Mouse (Mus musculus) forebrain, embryonic 16.5 days (tissue): ENCODE measurements around the gene Ccdc24. TPM values are rescaled to one million over a fixed set of nuclear protein-coding genes. Genes with fewer than 3 reads are reported as not detected.

ENCODE experiments used
- ATAC-seq: fragments of 200-750 bp; cut with Nextera tagmentation; 2 replicates; pipeline ENCODE4 v1.8.0; 2017; ENCODE audit warnings: mild to moderate bottlenecking, moderate library complexity
- H3K27ac ChIP-seq: fragments of 300-500 bp; sonication (generic); 2 replicates; pipeline ENCODE4 v1.5.1; 2014; ENCODE audit warnings: low read length, control low read depth
- H3K27me3 ChIP-seq: fragments of 300-500 bp; sonication (generic); replicated peaks from 2 replicates; pipeline ENCODE4 v1.6.1; 2014; ENCODE audit warnings: low read length; ENCODE audit not compliant: control insufficient read depth, insufficient read depth
- H3K36me3 ChIP-seq: fragments of 300-500 bp; sonication (generic); 2 replicates; pipeline ENCODE4 v1.6.1; 2014; ENCODE audit not compliant: control insufficient read depth, insufficient read depth
- H3K4me1 ChIP-seq: fragments of 300-500 bp; sonication (generic); replicated peaks from 2 replicates; pipeline ENCODE4 v1.6.1; 2014; ENCODE audit warnings: low read length; ENCODE audit not compliant: control insufficient read depth, insufficient read depth
- H3K4me2 ChIP-seq: fragments of 300-500 bp; sonication (generic); 2 replicates; pipeline ENCODE4 v1.6.1; 2014; ENCODE audit warnings: mild to moderate bottlenecking, low read length, control low read depth
- H3K4me3 ChIP-seq: fragments of 300-500 bp; sonication (generic); replicated peaks from 2 replicates; pipeline ENCODE4 v1.5.1; 2014; ENCODE audit warnings: mild to moderate bottlenecking, low read length, control low read depth
- H3K9ac ChIP-seq: fragments of 300-500 bp; sonication (generic); replicated peaks from 2 replicates; pipeline ENCODE4 v1.6.1; 2014; ENCODE audit warnings: low read depth, low read length, control low read depth
- H3K9me3 ChIP-seq: fragments of 300-500 bp; sonication (generic); 2 replicates; pipeline ENCODE4 v1.6.1; 2016; ENCODE audit warnings: low read length; ENCODE audit not compliant: control insufficient read depth
- WGBS: fragments of 180-500 bp; shearing (Covaris S2); extraction: QIAGEN DNeasy Blood & Tissue Kit; methylation state at CpG from one replicate; pipeline ENCODE4 v1.1.7; 2014; 5-methylcytosine and 5-hydroxymethylcytosine counted together
- polyA plus RNA-seq: library from polyadenylated mRNA; unstranded; fragments of >200 nt; fragmentation: Nextera tagmentation; extraction: Ambion mirVana; gene quantifications from 2 replicates; pipeline ENCODE4 v1.2.1, GENCODE M21; 2015

Ccdc24 gene
- 2.0 and 2.4 TPM in 2 replicates for polyA plus RNA-seq

GRCm38 (mm10) chr4:117872471-117872886, at the start of gene Ccdc24:
Gene Ccdc24 (minus strand): TSS chr4:117872557.
- no peak for ATAC-seq
- 6% methylated on average over 14 of the region's 14 CpGs for WGBS
- Histone ChIP-seq H3K27ac (no peak within 1 kb of the TSS), H3K4me1 (0 out of 2 replicates have a peak, but pooled peaks cover 2% of the 10 kb centered on the region), H3K36me3 (peaks cover 26% of the 10 kb centered on the region), H3K9ac (no peak within 1 kb of the TSS), H3K4me3 (no peak within 1 kb of the TSS), H3K9me3 (no peaks in the 10 kb centered on the region), H3K4me2 (peak within 1 kb of the TSS; percentile 18; the same call in 1 of the 2 replicates), H3K27me3 (no peaks in the 10 kb centered on the region)

GRCm38 (mm10) chr4:117921358-117921757, 49.0 kb upstream of the Ccdc24 start:
- H3K9ac ChIP-seq: no peak overlapping the region
- no peak overlapping the region for H3K4me3 ChIP-seq
- H3K4me2 ChIP-seq: no peak overlapping the region
- H3K4me1 ChIP-seq: peaks cover 1% of the 10 kb centered on the region
- no peak for ATAC-seq
- H3K36me3 ChIP-seq: no peaks in the 10 kb centered on the region
- H3K9me3 ChIP-seq: no peaks in the 10 kb centered on the region
- H3K27me3 ChIP-seq: peaks cover 8% of the 10 kb centered on the region; the same call in 1 of the 2 replicates
- 84% methylated on average over 2 of the region's 2 CpGs for WGBS
- H3K27ac ChIP-seq: no peak overlapping the region

GRCm38 (mm10) chr4:117918762-117919161, 46.4 kb upstream of the Ccdc24 start:
- WGBS: 94% methylated on average over 5 of the region's 5 CpGs
- H3K36me3 ChIP-seq: no peaks in the 10 kb centered on the region
- H3K4me1 ChIP-seq: peaks cover 13% of the 10 kb centered on the region
- no peak overlapping the region for H3K9ac ChIP-seq
- no peak overlapping the region for H3K4me2 ChIP-seq
- ATAC-seq: no peak
- no peaks in the 10 kb centered on the region for H3K27me3 ChIP-seq
- H3K27ac ChIP-seq: no peak overlapping the region
- H3K9me3 ChIP-seq: no peaks in the 10 kb centered on the region
- H3K4me3 ChIP-seq: no peak overlapping the region

GRCm38 (mm10) chr4:117918261-117918660, 45.9 kb upstream of the Ccdc24 start:
- no peak for ATAC-seq
- no peak overlapping the region for H3K9ac ChIP-seq
- 60% methylated on average over 3 of the region's 3 CpGs for WGBS
- H3K27ac ChIP-seq: no peak overlapping the region
- H3K9me3 ChIP-seq: no peaks in the 10 kb centered on the region
- no peak overlapping the region for H3K4me3 ChIP-seq
- no peaks in the 10 kb centered on the region for H3K36me3 ChIP-seq
- H3K4me1 ChIP-seq: peaks cover 18% of the 10 kb centered on the region
- no peaks in the 10 kb centered on the region for H3K27me3 ChIP-seq
- no peak overlapping the region for H3K4me2 ChIP-seq

GRCm38 (mm10) chr4:117917847-117918246, 45.5 kb upstream of the Ccdc24 start:
- no peaks in the 10 kb centered on the region for H3K27me3 ChIP-seq
- no peak overlapping the region for H3K27ac ChIP-seq
- H3K36me3 ChIP-seq: no peaks in the 10 kb centered on the region
- H3K9me3 ChIP-seq: no peaks in the 10 kb centered on the region
- H3K4me1 ChIP-seq: peaks cover 22% of the 10 kb centered on the region
- H3K9ac ChIP-seq: no peak overlapping the region
- no peak overlapping the region for H3K4me3 ChIP-seq
- 93% methylated on average over 4 of the region's 4 CpGs for WGBS
- ATAC-seq: no peak
- no peak overlapping the region for H3K4me2 ChIP-seq

GRCm38 (mm10) chr4:117917402-117917801, 45.0 kb upstream of the Ccdc24 start:
- peaks cover 26% of the 10 kb centered on the region for H3K4me1 ChIP-seq
- H3K9ac ChIP-seq: no peak overlapping the region
- no peak overlapping the region for H3K4me2 ChIP-seq
- WGBS: 90% methylated on average over 4 of the region's 4 CpGs
- H3K36me3 ChIP-seq: no peaks in the 10 kb centered on the region
- no peaks in the 10 kb centered on the region for H3K27me3 ChIP-seq
- H3K27ac ChIP-seq: no peak overlapping the region
- H3K9me3 ChIP-seq: no peaks in the 10 kb centered on the region
- no peak overlapping the region for H3K4me3 ChIP-seq
- ATAC-seq: no peak

GRCm38 (mm10) chr4:117916386-117916785, 44.0 kb upstream of the Ccdc24 start:
- WGBS: 90% methylated on average over 5 of the region's 5 CpGs
- ATAC-seq: no peak
- no peak overlapping the region for H3K4me2 ChIP-seq

GRCm38 (mm10) chr4:117915489-117916105, 43.2 kb upstream of the Ccdc24 start:
- H3K4me1 ChIP-seq: peaks cover 27% of the 10 kb centered on the region
- H3K27ac ChIP-seq: peak overlapping the region; percentile 85
- H3K9me3 ChIP-seq: no peaks in the 10 kb centered on the region
- H3K36me3 ChIP-seq: peaks cover 6% of the 10 kb centered on the region
- peak overlapping the region; percentile 100 for H3K4me2 ChIP-seq
- peak overlapping the region; percentile 75 for H3K9ac ChIP-seq
- ATAC-seq: no peak
- peak overlapping the region; percentile 86 for H3K4me3 ChIP-seq
- H3K27me3 ChIP-seq: no peaks in the 10 kb centered on the region
- 5% methylated on average over 19 of the region's 19 CpGs for WGBS

More at GRCm38 (mm10) chr4:117916386-117916785, 44.0 kb upstream of the Ccdc24 start:
- no peaks in the 10 kb centered on the region for H3K9me3 ChIP-seq
- peaks cover 27% of the 10 kb centered on the region for H3K4me1 ChIP-seq
- H3K36me3 ChIP-seq: peaks cover 5% of the 10 kb centered on the region
- no peaks in the 10 kb centered on the region for H3K27me3 ChIP-seq
- no peak overlapping the region for H3K9ac ChIP-seq
- H3K4me3 ChIP-seq: no peak overlapping the region
- H3K27ac ChIP-seq: no peak overlapping the region

GRCm38 (mm10) chr4:117914591-117915442, 42.5 kb upstream of the Ccdc24 start, which contains the start of gene Ipo13:
Gene Ipo13 (minus strand): TSS chr4:117914999.
- H3K4me3 ChIP-seq: peak within 1 kb of the TSS; percentile 86
- WGBS: under 1% methylated on average over 61 of the region's 61 CpGs
- no peaks in the 10 kb centered on the region for H3K27me3 ChIP-seq
- H3K4me1 ChIP-seq: peaks cover 33% of the 10 kb centered on the region
- H3K36me3 ChIP-seq: peaks cover 6% of the 10 kb centered on the region
- ATAC-seq: peak; percentile 97
- H3K9me3 ChIP-seq: no peaks in the 10 kb centered on the region
- H3K27ac ChIP-seq: peak within 1 kb of the TSS; percentile 85
- H3K9ac ChIP-seq: peak within 1 kb of the TSS; percentile 75
- peak within 1 kb of the TSS; percentile 100 for H3K4me2 ChIP-seq
